Mouse (Mus musculus): ENCODE data around the gene Fn3krp. TPM values are rescaled to one million over a fixed set of nuclear protein-coding genes. Genes with fewer than 3 reads are reported as not detected.

Fn3krp gene
- polyA plus RNA-seq, 1 experiment from 2014 or later, result 8.2 TPM

DNA sequence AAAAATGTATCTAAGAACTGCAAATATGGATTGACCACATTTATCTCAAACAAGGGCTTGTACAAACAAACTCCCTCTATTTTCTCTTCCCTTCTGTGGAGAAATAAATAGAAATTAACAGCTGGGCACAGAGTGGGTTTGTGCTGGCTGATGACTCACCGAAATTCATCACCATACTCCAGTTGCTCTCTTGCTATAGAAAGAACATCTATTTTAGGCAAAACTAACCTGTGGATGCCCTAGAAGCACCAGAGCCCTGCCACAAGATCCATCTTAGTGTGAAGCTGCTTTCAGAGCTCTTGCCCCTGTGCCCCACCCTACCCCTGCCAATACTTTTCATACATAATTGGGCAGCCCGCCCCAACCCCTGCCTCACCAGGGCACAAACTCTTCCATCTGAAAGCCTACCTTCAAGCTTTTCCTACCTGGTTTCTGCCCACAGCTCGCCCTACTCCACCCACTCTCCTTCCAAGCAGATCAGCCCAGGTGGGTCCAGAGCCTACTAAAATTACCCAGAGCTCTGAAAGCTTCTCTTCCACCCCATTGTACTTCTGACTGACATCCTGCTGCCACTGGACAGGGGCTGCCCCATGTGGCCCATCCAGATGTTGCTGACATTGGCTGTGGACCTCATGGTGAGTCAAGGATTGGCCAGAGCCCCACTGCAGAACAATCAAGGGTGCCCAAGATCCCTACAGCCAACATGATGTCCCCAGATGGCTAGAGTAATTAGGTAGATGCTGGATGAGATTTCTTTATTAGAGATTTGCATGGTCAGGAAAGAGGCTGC is 13.6 kb upstream of the Fn3krp start:
- H3K27me3 ChIP-seq (ENCODE audit: control insufficient read depth, insufficient read depth, low read depth, low read length), result no peaks in the 10 kb centered on the region
- no peaks in the 10 kb centered on the region for H3K4me1 ChIP-seq (ENCODE audit: control insufficient read depth, insufficient read depth, low read length)
- H3K9me3 ChIP-seq (replicated peaks; ENCODE audit: control insufficient read depth, low read length, poor library complexity, severe bottlenecking), result no peaks in the 10 kb centered on the region
- no peaks in the 10 kb centered on the region for H3K36me3 ChIP-seq (ENCODE audit: control insufficient read depth, insufficient read depth, low read length)
- no peak overlapping the region for H3K9ac ChIP-seq (ENCODE audit: low read depth, low read length)
- ATAC-seq, result no peak
- no peak overlapping the region for H3K4me3 ChIP-seq (ENCODE audit: low read depth, low read length)
- H3K4me2 ChIP-seq (ENCODE audit: low read length), result no peak overlapping the region
- WGBS, result 71% methylated on average over 3 of the region's 3 CpGs
- H3K27ac ChIP-seq (ENCODE audit: low read length), result no peak overlapping the region

DNA sequence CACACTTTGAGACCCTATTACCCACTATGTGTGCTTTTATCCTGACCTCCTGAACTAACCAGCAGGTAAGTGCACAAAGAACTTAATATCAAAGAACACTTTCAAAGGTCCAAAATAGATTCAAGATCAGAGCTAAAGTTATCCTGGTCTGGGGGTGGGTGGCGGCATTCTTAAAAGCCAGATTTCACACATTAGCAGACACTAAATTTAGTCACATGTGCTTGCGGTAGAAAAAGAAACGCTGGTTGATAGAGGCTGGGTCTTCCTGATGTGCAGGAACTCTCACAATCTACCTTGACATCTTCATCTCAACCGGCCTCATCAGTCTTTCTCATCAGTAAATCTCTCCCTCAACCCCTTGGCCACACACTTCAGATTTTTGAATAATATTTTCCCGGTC is 6.4 kb upstream of the Fn3krp start:
- Histone ChIP-seq H3K36me3 (ENCODE audit: control insufficient read depth, insufficient read depth, low read length) (no peaks in the 10 kb centered on the region), H3K4me3 (ENCODE audit: low read depth, low read length) (no peak overlapping the region), H3K9me3 (replicated peaks; ENCODE audit: control insufficient read depth, low read length, poor library complexity, severe bottlenecking) (no peaks in the 10 kb centered on the region), H3K4me1 (ENCODE audit: control insufficient read depth, insufficient read depth, low read length) (no peaks in the 10 kb centered on the region), H3K27me3 (ENCODE audit: control insufficient read depth, insufficient read depth, low read depth, low read length) (no peaks in the 10 kb centered on the region), H3K9ac (ENCODE audit: low read depth, low read length) (no peak overlapping the region), H3K27ac (ENCODE audit: low read length) (no peak overlapping the region), H3K4me2 (ENCODE audit: low read length) (no peak overlapping the region)
- 85% methylated on average over 5 of the region's 5 CpGs for WGBS
- no peak for ATAC-seq

DNA sequence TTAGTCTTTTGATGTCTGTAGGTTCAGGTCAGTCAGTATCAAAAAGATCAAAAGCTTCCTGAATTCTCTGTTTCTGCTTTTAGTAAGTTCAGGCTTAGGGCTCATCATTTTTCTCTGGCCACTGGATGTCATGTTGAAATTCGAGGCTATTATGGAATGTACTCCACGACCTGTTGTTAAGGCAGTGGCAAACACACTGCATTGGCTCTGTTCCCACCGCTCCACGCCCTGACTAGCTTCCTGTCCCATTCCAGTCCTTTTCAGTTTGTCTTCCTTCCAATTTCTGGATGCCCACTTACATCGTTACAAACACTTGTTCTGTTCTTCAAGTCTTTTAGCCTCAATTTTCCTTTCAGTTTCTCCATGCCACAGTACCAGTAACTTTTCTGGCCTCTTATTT is 5.8 kb upstream of the Fn3krp start:
- H3K9ac ChIP-seq (ENCODE audit: low read depth, low read length), result no peak overlapping the region
- peaks cover under 1% of the 10 kb centered on the region; the same call in 1 of the 2 replicates for H3K4me1 ChIP-seq (ENCODE audit: control insufficient read depth, insufficient read depth, low read length)
- H3K4me2 ChIP-seq (ENCODE audit: low read length), result no peak overlapping the region
- no peak overlapping the region for H3K4me3 ChIP-seq (ENCODE audit: low read depth, low read length)
- WGBS, result 76% methylated on average over 5 of the region's 5 CpGs
- H3K9me3 ChIP-seq (replicated peaks; ENCODE audit: control insufficient read depth, low read length, poor library complexity, severe bottlenecking), result no peaks in the 10 kb centered on the region
- H3K36me3 ChIP-seq (ENCODE audit: control insufficient read depth, insufficient read depth, low read length), result no peaks in the 10 kb centered on the region
- no peaks in the 10 kb centered on the region for H3K27me3 ChIP-seq (ENCODE audit: control insufficient read depth, insufficient read depth, low read depth, low read length)
- H3K27ac ChIP-seq (ENCODE audit: low read length), result no peak overlapping the region
- ATAC-seq, result no peak

DNA sequence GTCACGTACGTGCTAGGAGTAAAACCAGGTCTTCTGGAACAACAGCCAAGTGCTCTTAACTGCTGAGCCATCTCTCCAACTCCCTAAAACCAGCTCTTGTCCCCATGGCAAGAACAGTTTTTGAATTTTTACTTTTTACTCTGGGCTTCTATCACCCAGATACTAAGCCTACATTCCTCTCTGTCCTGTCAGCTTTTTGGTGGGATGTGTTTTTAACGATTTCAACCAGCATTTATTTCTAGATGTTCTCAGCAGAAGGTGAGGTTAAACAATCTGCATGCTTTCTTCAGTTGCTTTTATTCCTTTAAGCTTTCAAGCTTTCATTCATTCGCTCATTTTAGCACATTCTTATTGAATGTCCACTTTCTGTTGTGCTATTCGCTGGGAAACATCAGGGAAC is 3.2 kb upstream of the Fn3krp start:
- no peaks in the 10 kb centered on the region for H3K36me3 ChIP-seq (ENCODE audit: control insufficient read depth, insufficient read depth, low read length)
- 90% methylated on average over 5 of the region's 5 CpGs for WGBS
- H3K4me1 ChIP-seq (ENCODE audit: control insufficient read depth, insufficient read depth, low read length), result peaks cover 12% of the 10 kb centered on the region
- H3K9ac ChIP-seq (ENCODE audit: low read depth, low read length), result no peak overlapping the region
- no peaks in the 10 kb centered on the region for H3K9me3 ChIP-seq (replicated peaks; ENCODE audit: control insufficient read depth, low read length, poor library complexity, severe bottlenecking)
- no peak for ATAC-seq
- no peak overlapping the region for H3K27ac ChIP-seq (ENCODE audit: low read length)
- no peaks in the 10 kb centered on the region for H3K27me3 ChIP-seq (ENCODE audit: control insufficient read depth, insufficient read depth, low read depth, low read length)
- no peak overlapping the region for H3K4me2 ChIP-seq (ENCODE audit: low read length)
- no peak overlapping the region for H3K4me3 ChIP-seq (ENCODE audit: low read depth, low read length)

DNA sequence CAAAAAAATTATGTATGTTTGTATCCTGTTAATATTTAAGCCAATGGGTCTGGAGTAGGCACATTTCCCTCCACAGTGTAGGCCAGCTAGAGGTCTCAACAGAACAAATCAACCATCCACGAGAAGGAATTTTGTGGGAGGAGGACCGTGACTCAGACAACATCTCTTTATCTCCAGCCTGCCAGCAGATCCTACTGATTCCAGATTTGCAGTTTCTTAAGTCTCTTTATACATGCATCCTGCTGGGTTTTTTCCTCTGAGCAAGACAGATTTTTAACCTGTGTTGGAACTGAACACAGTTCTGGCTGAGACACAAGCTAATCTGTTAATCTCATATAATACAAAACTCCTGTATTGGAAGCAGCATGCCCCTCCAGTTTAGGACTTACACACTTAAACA is 2.3 kb upstream of the Fn3krp start:
- Histone ChIP-seq H3K36me3 (ENCODE audit: control insufficient read depth, insufficient read depth, low read length) (no peaks in the 10 kb centered on the region), H3K9ac (ENCODE audit: low read depth, low read length) (no peak overlapping the region), H3K4me2 (ENCODE audit: low read length) (no peak overlapping the region), H3K27me3 (ENCODE audit: control insufficient read depth, insufficient read depth, low read depth, low read length) (no peaks in the 10 kb centered on the region), H3K27ac (ENCODE audit: low read length) (no peak overlapping the region), H3K4me3 (ENCODE audit: low read depth, low read length) (no peak overlapping the region), H3K9me3 (replicated peaks; ENCODE audit: control insufficient read depth, low read length, poor library complexity, severe bottlenecking) (no peaks in the 10 kb centered on the region), H3K4me1 (ENCODE audit: control insufficient read depth, insufficient read depth, low read length) (peaks cover 12% of the 10 kb centered on the region)
- ATAC-seq, result no peak
- WGBS, result 44% methylated on average over 2 of the region's 2 CpGs

DNA sequence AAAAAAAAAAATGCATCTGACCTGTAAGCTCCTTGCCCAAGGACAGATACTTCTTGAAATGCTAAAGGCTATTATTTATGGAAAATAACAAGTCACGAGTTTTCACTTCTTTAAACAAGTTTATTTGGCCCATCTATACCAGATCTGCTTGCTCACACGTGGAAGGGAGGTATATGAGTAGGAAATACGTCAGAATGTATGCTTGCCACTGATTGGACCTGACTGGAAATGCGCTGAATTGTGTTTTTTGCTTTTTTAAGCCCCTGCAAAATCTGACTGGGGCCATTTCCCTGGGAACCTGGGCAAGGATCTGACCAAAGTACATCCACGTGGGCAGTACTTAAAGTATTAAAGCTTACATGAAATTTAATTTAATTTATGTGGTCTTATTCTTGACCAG is 822 bp upstream of the Fn3krp start:
- 57% methylated on average over 5 of the region's 5 CpGs for WGBS

DNA sequence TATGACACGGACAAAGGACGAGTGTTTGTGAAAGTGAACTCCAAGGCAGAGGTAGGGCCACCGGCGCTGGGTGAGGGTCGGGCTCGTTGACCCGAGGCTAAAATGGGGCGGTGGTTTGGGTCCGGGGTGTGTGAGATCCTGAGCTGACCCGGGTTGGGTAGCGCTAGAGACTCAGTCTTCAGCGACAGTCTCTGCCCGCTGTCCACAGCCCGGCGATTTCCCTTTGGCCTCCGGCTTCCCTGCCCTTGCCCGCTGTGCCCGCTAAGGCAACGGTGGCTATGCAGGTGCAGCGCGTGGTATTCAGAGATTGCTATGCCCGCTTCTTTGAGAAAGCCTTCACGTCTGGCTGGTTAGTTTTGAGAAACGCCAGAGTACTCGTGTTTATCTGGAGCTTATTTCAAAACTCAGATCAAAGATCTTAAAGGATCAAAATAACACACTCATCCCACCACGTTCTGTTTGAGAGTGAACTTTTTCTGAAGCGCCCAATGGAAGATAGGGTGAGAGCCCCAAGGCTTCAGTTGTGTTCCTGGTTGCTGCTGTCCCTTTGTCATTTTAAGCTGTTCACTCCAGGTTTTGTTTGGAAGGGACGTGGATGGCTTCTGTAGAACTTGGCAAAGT is 462 bp downstream of the Fn3krp start:
- Histone ChIP-seq H3K36me3 (ENCODE audit: control insufficient read depth, insufficient read depth, low read length) (no peaks in the 10 kb centered on the region), H3K27me3 (ENCODE audit: control insufficient read depth, insufficient read depth, low read depth, low read length) (no peaks in the 10 kb centered on the region), H3K27ac (ENCODE audit: low read length) (0 out of 2 replicates have a peak overlapping the region, but pooled peaks have one; percentile 54), H3K4me3 (ENCODE audit: low read depth, low read length) (peak overlapping the region; percentile 79), H3K9ac (ENCODE audit: low read depth, low read length) (peak overlapping the region; percentile 76), H3K4me2 (ENCODE audit: low read length) (peak overlapping the region; percentile 81), H3K4me1 (ENCODE audit: control insufficient read depth, insufficient read depth, low read length) (peaks cover 12% of the 10 kb centered on the region), H3K9me3 (replicated peaks; ENCODE audit: control insufficient read depth, low read length, poor library complexity, severe bottlenecking) (no peaks in the 10 kb centered on the region)
- WGBS, result under 1% methylated on average over 28 of the region's 28 CpGs
- ATAC-seq, result no peak; the same call in none of the 2 replicates

More for the DNA sequence above, 822 bp upstream of the Fn3krp start:
- Histone ChIP-seq H3K4me1 (ENCODE audit: control insufficient read depth, insufficient read depth, low read length) (peaks cover 12% of the 10 kb centered on the region), H3K9ac (ENCODE audit: low read depth, low read length) (peak overlapping the region; percentile 67; the same call in 1 of the 2 replicates), H3K27me3 (ENCODE audit: control insufficient read depth, insufficient read depth, low read depth, low read length) (no peaks in the 10 kb centered on the region), H3K36me3 (ENCODE audit: control insufficient read depth, insufficient read depth, low read length) (no peaks in the 10 kb centered on the region), H3K27ac (ENCODE audit: low read length) (no peak overlapping the region), H3K4me3 (ENCODE audit: low read depth, low read length) (peak overlapping the region; percentile 79; the same call in 1 of the 2 replicates), H3K9me3 (replicated peaks; ENCODE audit: control insufficient read depth, low read length, poor library complexity, severe bottlenecking) (no peaks in the 10 kb centered on the region), H3K4me2 (ENCODE audit: low read length) (peak overlapping the region; percentile 81)
- ATAC-seq, result no peak

DNA sequence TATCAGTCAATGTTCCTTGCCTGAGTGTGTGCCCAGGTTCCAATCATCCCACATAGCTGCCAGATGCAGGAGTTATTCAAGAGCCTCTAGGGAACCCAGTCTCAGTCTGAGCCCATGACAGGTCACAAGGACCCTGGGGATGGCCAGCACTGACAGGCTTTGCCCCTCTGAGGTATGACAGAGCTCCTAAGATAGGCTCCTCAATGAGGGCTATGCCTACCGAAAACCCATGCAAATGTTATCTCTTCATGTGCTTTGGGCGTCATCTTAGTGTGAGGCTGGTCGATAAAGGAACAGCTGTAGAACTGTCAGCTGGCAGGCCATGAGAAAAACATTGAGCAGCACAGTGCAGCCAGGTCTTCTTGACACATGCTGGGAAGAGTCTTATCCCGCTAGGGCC is 12.2 kb downstream of the Fn3krp start:
- no peak for ATAC-seq
- Histone ChIP-seq H3K27me3 (ENCODE audit: control insufficient read depth, insufficient read depth, low read depth, low read length) (no peaks in the 10 kb centered on the region), H3K9me3 (replicated peaks; ENCODE audit: control insufficient read depth, low read length, poor library complexity, severe bottlenecking) (no peaks in the 10 kb centered on the region), H3K27ac (ENCODE audit: low read length) (no peak overlapping the region), H3K4me3 (ENCODE audit: low read depth, low read length) (no peak overlapping the region), H3K9ac (ENCODE audit: low read depth, low read length) (no peak overlapping the region), H3K36me3 (ENCODE audit: control insufficient read depth, insufficient read depth, low read length) (peaks cover 6% of the 10 kb centered on the region; the same call in 1 of the 2 replicates), H3K4me1 (ENCODE audit: control insufficient read depth, insufficient read depth, low read length) (peaks cover 8% of the 10 kb centered on the region), H3K4me2 (ENCODE audit: low read length) (no peak overlapping the region)
- WGBS, result 85% methylated on average over 4 of the region's 4 CpGs
